Mouse (Mus musculus) forebrain, embryonic 12.5 days (tissue): ENCODE results near the gene Ankle2. TPM values are rescaled to one million over a fixed set of nuclear protein-coding genes. Genes with fewer than 3 reads are reported as not detected.

Experiments
- ATAC-seq: fragments of 200-750 bp; cut with Nextera tagmentation; 2 replicates; pipeline ENCODE4 v1.8.0; 2017; ENCODE audit warnings: moderate TSS enrichment; ENCODE audit not compliant: low FRiP score
- H3K27ac ChIP-seq: fragments of 300-500 bp; sonication (generic); 2 replicates; pipeline ENCODE4 v1.5.1; 2016; ENCODE audit warnings: mild to moderate bottlenecking
- H3K27me3 ChIP-seq: fragments of 300-500 bp; sonication (generic); 2 replicates; pipeline ENCODE4 v1.6.1; 2016; ENCODE audit warnings: mild to moderate bottlenecking
- H3K36me3 ChIP-seq: fragments of 300-500 bp; sonication (generic); replicated peaks from 2 replicates; pipeline ENCODE4 v1.6.1; 2016; ENCODE audit warnings: mild to moderate bottlenecking
- H3K4me1 ChIP-seq: fragments of 300-500 bp; sonication (generic); 2 replicates; pipeline ENCODE4 v1.6.1; 2016
- H3K4me2 ChIP-seq: fragments of 300-500 bp; sonication (generic); 2 replicates; pipeline ENCODE4 v1.6.1; 2016; ENCODE audit warnings: mild to moderate bottlenecking, moderate library complexity
- H3K4me3 ChIP-seq: fragments of 300-500 bp; sonication (generic); replicated peaks from 2 replicates; pipeline ENCODE4 v1.5.1; 2016; ENCODE audit warnings: mild to moderate bottlenecking
- H3K9ac ChIP-seq: fragments of 300-500 bp; sonication (generic); 2 replicates; pipeline ENCODE4 v1.6.1; 2016; ENCODE audit warnings: mild to moderate bottlenecking
- H3K9me3 ChIP-seq: fragments of 300-500 bp; sonication (generic); 2 replicates; pipeline ENCODE4 v1.6.1; 2016
- WGBS: fragments of 180-500 bp; shearing (Covaris S2); methylation state at CpG from one replicate; pipeline ENCODE4 v1.1.7; 2016; 5-methylcytosine and 5-hydroxymethylcytosine counted together
- polyA plus RNA-seq: library from polyadenylated mRNA; unstranded; fragments of >200 nt; fragmentation: Nextera tagmentation; extraction: Ambion mirVana; gene quantifications from 2 replicates; pipeline ENCODE4 v1.2.1, GENCODE M21; 2016

Ankle2 gene
- polyA plus RNA-seq, 1 experiment from 2014 or later = 37.3 TPM

DNA sequence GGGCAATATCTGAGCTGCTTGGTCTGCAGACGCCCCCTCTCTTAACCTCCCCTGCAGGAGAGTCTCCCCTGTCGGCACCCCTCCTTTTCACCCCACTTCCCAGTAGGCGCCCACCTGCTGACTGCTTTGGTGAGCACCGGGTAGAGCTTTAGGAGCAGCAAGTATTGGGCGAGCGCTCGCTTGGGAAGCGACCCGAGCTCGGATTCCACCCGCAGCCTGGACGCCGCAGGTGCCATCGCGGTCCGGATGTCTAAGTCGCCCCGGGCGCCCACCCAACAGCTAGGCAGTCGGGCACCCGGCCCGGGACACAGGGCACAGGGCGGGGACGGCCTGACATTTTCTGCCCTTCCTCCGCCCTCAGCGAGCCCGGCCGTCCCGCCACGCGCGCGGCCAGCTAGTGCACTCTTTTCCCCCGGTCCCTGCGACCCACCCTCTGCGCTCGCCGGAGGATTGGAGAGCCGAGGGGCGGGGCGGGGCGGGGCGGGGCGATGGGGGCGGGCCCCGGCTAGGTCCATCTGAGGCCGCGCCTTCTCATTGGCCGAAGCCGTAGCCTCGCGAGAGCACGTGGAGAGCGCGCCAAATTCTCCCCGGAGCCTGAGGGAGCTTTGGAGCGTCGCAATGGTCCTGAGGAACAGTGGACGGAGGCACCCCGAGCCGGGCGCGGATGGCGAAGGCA is 55.1 kb downstream of the Ankle2 start, which contains the start of the genes Pxmp2 and Pole:
Gene Pxmp2, minus strand, starts transcription at position 417 of the 676 bp plus-strand sequence.
Gene Pole, plus strand, starts transcription at position 537 of the 676 bp plus-strand sequence.
- WGBS = 0% methylated on average over 63 of the region's 64 CpGs
- peaks cover 18% of the 10 kb centered on the region for H3K4me1 ChIP-seq
- peak within 1 kb of the TSS; percentile 92 for H3K4me2 ChIP-seq
- peak; percentile 98 for ATAC-seq
- peak within 1 kb of the TSS; percentile 56; the same call in 1 of the 2 replicates for H3K27ac ChIP-seq
- H3K27me3 ChIP-seq = peaks cover 20% of the 10 kb centered on the region
- peak within 1 kb of the TSS; percentile 80 for H3K9ac ChIP-seq
- no peaks in the 10 kb centered on the region for H3K9me3 ChIP-seq
- H3K36me3 ChIP-seq = peaks cover 18% of the 10 kb centered on the region
- H3K4me3 ChIP-seq = peak within 1 kb of the TSS; percentile 81

DNA sequence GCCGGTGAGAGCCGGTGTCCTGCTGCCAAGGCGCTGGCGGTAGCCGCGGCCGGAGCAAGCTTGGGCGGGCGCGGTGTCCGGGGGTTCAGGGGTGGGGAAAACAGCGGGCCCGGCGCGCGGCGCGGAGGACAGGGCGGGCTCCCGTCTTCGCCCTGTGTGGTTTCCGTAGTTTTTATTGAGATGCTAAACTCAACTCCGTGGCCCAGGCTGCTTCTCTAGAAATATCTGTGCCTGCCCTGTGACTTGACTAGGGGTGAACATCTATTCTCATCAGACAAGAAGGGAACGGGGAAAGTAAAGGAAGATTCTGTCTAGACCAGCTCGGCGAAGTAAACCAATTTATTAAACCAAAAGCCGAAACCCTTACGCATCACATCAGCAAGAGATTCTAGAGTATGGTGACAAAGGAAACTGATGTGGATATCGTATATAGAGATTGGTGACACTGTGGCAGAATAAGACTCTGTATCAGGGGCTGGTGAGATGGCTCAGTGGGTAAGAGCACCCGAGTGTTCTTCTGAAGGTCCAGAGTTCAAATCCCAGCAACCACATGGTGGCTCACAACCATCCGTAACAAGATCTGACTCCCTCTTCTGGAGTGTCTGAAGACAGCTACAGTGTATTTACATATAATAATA is 55.8 kb downstream of the Ankle2 start:
- H3K4me3 ChIP-seq = peak overlapping the region; percentile 81
- H3K9me3 ChIP-seq = no peaks in the 10 kb centered on the region
- peaks cover 23% of the 10 kb centered on the region for H3K36me3 ChIP-seq
- H3K27me3 ChIP-seq = peaks cover 20% of the 10 kb centered on the region
- peak overlapping the region; percentile 56; the same call in 1 of the 2 replicates for H3K27ac ChIP-seq
- H3K4me1 ChIP-seq = peaks cover 18% of the 10 kb centered on the region
- ATAC-seq = peak; percentile 76
- peak overlapping the region; percentile 80 for H3K9ac ChIP-seq
- peak overlapping the region; percentile 92 for H3K4me2 ChIP-seq
- WGBS = 2% methylated on average over 31 of the region's 31 CpGs

DNA sequence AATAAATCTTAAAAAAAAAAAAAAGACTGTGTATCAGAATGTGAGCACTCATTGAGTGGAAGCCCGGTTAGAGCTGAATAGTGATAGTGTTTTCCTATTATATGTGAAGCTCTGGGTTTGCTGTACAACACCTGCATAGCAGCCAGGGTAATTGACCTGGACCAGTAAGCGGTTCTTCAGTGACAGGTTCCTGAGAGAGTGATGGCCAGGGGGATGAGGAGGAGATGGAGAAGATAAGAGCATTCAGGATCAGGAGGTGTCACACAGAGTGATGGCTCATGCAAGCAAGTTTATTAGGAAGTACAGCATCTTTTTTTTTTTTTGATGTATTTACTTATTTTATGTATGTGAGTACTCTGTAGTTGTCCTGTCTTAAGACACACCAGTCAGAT is 56.3 kb downstream of the Ankle2 start:
- ATAC-seq = no peak
- peak overlapping the region; percentile 81 for H3K4me3 ChIP-seq
- H3K9me3 ChIP-seq = no peaks in the 10 kb centered on the region
- peaks cover 28% of the 10 kb centered on the region for H3K36me3 ChIP-seq
- peaks cover 18% of the 10 kb centered on the region for H3K4me1 ChIP-seq
- H3K9ac ChIP-seq = peak overlapping the region; percentile 80
- peak overlapping the region; percentile 92 for H3K4me2 ChIP-seq
- WGBS = 74% methylated on average over 2 of the region's 2 CpGs
- peaks cover 20% of the 10 kb centered on the region for H3K27me3 ChIP-seq
- H3K27ac ChIP-seq = no peak overlapping the region

DNA sequence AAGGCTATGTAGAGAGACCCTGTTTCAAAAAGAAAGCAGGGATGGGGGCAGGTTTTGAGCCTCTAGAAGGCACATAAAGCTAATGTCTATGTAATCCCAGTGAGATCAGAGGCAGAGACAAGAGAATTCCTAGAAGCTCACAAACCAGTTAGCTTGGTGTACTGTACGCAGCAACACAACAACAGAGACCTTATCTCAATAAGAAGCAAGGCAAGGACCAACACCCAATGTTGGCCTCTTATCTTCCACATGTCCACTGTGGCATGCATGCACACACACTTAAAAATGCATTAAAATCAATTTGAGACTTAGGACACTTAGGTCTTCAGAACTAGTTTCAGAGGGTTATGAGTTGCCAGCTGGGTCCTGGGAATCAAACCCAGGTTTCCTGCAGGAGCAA is 60.8 kb downstream of the Ankle2 start:
- peaks cover 67% of the 10 kb centered on the region for H3K36me3 ChIP-seq
- H3K9ac ChIP-seq = no peak overlapping the region
- ATAC-seq = no peak

DNA sequence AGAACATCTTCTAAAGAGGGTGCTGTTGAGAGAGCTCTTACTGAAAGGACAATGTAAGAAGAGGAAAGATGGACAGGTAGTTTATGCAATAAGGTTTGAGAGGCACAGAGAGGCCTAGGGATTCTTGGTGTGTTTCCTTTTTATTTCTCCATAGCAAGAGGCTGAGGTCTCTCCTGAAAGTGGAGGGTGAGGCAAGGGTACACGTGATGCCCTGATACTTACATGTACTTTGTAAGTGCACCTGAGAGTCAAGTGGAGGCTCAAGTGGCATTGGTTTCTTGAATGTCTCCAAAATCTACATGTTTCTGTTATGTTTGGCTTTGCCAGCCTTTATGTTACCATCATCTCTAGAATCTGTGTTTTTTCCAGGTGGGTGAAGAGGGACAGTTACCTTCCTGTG is 65.8 kb downstream of the Ankle2 start:
- WGBS = 87% methylated on average over 1 of the region's 1 CpGs
- ATAC-seq = no peak
- no peaks in the 10 kb centered on the region for H3K9me3 ChIP-seq
- no peaks in the 10 kb centered on the region for H3K27me3 ChIP-seq
- no peak overlapping the region for H3K4me3 ChIP-seq
- H3K36me3 ChIP-seq = peaks cover 82% of the 10 kb centered on the region
- no peak overlapping the region for H3K9ac ChIP-seq
- no peak overlapping the region for H3K27ac ChIP-seq
- no peaks in the 10 kb centered on the region for H3K4me1 ChIP-seq
- H3K4me2 ChIP-seq = no peak overlapping the region

More for the DNA sequence above, 60.8 kb downstream of the Ankle2 start:
- no peaks in the 10 kb centered on the region for H3K27me3 ChIP-seq
- WGBS = 97% methylated on average over 1 of the region's 1 CpGs
- no peak overlapping the region for H3K27ac ChIP-seq
- no peak overlapping the region for H3K4me3 ChIP-seq
- H3K4me2 ChIP-seq = no peak overlapping the region
- peaks cover 10% of the 10 kb centered on the region for H3K4me1 ChIP-seq
- no peaks in the 10 kb centered on the region for H3K9me3 ChIP-seq

DNA sequence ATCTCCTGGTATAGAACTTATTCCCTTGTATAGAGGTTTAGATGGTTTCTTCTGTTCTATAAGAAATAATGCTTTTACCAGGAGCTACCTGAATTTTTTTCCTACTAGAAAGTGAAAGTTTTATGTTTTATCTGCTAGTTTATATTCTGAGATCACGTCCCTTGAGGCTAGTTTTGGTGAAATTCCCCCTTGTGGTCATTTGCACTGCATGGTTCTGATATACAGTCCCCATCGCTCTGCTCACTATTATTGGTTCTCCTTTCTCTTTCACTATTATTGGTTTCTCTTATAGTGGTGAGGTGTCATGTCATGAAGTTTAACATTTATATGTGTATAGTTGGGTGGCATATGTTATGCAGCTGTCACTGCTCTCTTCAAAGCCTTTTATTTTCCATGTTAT is 69.8 kb downstream of the Ankle2 start:
- 91% methylated on average over 2 of the region's 2 CpGs for WGBS
- H3K9me3 ChIP-seq = no peaks in the 10 kb centered on the region
- H3K4me1 ChIP-seq = no peaks in the 10 kb centered on the region
- H3K27ac ChIP-seq = no peak overlapping the region
- H3K9ac ChIP-seq = no peak overlapping the region
- H3K27me3 ChIP-seq = no peaks in the 10 kb centered on the region
- H3K36me3 ChIP-seq = peaks cover 86% of the 10 kb centered on the region
- H3K4me3 ChIP-seq = no peak overlapping the region
- ATAC-seq = no peak
- no peak overlapping the region for H3K4me2 ChIP-seq

Other genes with a start within 250 kb of the Ankle2 start
- 22.4 and 30.5 TPM in 2 replicates for gene Zfp932, start 234.5 kb upstream of the Ankle2 start, polyA plus RNA-seq
- gene Gm17655, start 158.5 kb upstream of the Ankle2 start, polyA plus RNA-seq = 5.9 and 8.4 TPM in 2 replicates
- gene Gm35315, start 136.6 kb upstream of the Ankle2 start, polyA plus RNA-seq = 1.4 and 2.1 TPM in 2 replicates
- gene Plcxd1, start 131.0 kb upstream of the Ankle2 start, polyA plus RNA-seq = 1.1 and 1.2 TPM in 2 replicates
- gene Gtpbp6, start 122.8 kb upstream of the Ankle2 start, polyA plus RNA-seq = 39.3 and 44.4 TPM in 2 replicates
- gene Zfp605, start 120.9 kb upstream of the Ankle2 start, polyA plus RNA-seq = 12.4 and 13.0 TPM in 2 replicates
- gene Chfr, start 95.2 kb upstream of the Ankle2 start, polyA plus RNA-seq = 79.2 and 81.8 TPM in 2 replicates
- 23.0 and 24.6 TPM in 2 replicates for gene Golga3, start 54.3 kb upstream of the Ankle2 start, polyA plus RNA-seq
- 87.3 and 88.7 TPM in 2 replicates for gene Pgam5, start 38.9 kb downstream of the Ankle2 start, polyA plus RNA-seq
- gene Pxmp2, start 55.2 kb downstream of the Ankle2 start, polyA plus RNA-seq = 10.4 and 11.7 TPM in 2 replicates
- 45.4 and 46.1 TPM in 2 replicates for gene Pole, start 55.3 kb downstream of the Ankle2 start, polyA plus RNA-seq
- 1.8 and 1.9 TPM in 2 replicates for gene P2rx2, start 112.2 kb downstream of the Ankle2 start, polyA plus RNA-seq
- gene Lrcol1, start 113.7 kb downstream of the Ankle2 start, polyA plus RNA-seq = not detected in 2 replicates
- gene Fbrsl1, start 217.5 kb downstream of the Ankle2 start, polyA plus RNA-seq = 39.5 and 39.8 TPM in 2 replicates